Mouse (Mus musculus) urinary bladder, adult 2 months (tissue): ENCODE measurements around the gene Ush1c. TPM values are rescaled to one million over a fixed set of nuclear protein-coding genes. Genes with fewer than 3 reads are reported as not detected.

Source experiments
- DNase-seq: peaks from one replicate; pipeline ENCODE4 v3.0.0; 2022; ENCODE audit warnings: low spot score
- polyA plus RNA-seq: library from polyadenylated mRNA; depleted of rRNA; stranded (reverse); fragments of >200 nt; gene quantifications from 2 replicates; pipeline ENCODE4 v1.2.3, GENCODE M21; 2012; rRNA removed

Ush1c gene
- polyA plus RNA-seq: not detected in 2 replicates

DNA sequence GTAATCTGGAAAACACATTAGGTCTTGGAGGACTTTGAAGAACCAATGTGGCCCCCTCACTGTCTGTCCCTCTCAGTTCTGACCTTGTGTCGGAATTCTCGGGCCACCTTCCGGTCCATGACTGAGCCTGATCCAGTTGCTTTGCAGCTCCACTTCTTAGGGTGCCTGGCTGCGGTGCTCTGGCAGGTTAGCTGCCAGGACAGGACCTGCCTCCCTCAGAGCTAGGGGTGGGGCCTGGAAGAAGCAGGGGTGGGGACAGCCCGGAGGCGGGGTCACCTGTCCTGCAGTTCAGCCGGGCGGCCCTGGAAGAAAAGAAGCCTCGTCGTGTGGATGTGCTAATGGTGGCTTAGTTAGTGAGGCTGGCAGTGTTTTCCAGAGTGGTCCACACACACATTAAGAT lies at the start of gene Ush1c:
Gene Ush1c (minus strand): TSS at position 158 of the 400 bp plus-strand sequence.
- DNase-seq: no peak

GRCm38 (mm10) chr7:46287051-46287450 lies 48.7 kb upstream of the Ush1c start:
- no peak for DNase-seq

GRCm38 (mm10) chr7:46286391-46286790 lies 48.1 kb upstream of the Ush1c start:
- DNase-seq: no peak

- DNase-seq: no peak
Measured at GRCm38 (mm10) chr7:46285161-46285839, 47.0 kb upstream of the Ush1c start.

GRCm38 (mm10) chr7:46283681-46284080 lies 45.4 kb upstream of the Ush1c start:
- no peak for DNase-seq

DNA sequence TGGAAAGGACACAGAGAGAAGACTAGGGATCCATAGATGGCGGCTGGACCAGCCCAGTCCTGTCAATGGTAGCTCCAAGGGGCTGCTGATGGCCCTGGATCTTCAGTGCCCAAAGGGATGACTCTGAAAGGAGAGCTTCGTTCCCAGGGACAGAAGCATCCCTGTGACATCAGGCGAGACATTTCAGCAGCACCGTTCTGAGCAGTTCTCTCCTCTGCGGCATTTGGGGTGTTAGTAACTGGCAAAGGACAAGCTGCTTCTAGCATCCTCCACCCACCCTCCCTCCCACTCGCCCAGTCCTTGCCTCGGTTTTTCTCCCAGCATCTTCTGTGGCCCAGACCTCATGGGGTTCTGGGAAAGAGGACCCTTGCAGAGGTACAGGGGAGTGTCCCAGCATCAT lies 44.0 kb upstream of the Ush1c start:
- DNase-seq: no peak

GRCm38 (mm10) chr7:46280896-46281295 lies 42.6 kb upstream of the Ush1c start:
- DNase-seq: no peak

GRCm38 (mm10) chr7:46279946-46280345 lies 41.6 kb upstream of the Ush1c start:
- DNase-seq: no peak

- no peak for DNase-seq
Measured at GRCm38 (mm10) chr7:46276156-46276555, 37.9 kb upstream of the Ush1c start.

DNA sequence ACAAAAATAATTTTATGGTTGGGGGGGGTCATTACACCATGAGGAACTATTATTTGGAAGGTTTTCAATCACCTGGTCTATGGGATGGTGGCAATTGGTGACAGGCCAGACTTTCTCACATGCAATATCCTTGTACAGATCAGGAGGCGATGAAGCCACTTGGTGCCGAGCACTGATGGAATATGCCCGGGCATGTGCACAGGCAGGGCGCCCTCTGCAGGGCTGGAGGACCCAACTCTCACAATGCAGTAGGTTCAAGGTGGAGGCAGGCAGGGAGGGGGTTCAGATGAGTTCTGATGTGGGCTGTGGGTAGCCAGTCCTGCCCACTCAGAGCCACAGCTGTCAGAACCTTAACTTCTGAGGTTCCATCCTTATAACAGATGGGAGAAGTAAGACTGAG lies 13.5 kb upstream of the Ush1c start:
- no peak for DNase-seq

DNA sequence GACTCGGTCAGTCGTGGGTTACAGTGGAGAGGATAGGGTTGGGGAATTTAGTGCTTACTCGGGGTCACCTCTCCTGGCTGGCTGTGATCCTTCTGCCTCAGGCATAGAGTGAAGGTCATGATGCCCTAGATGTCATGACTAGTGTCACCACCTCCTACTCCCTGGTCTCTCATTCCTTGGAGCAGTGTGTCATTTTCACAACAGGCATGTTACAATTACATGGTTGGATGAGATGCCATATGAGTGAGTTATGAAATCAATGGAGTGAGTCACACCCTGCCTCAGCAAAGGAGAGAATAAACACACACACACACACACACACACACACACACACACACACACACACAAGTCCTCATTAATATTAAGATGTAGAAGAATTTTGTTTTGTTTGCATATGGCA lies 9.3 kb upstream of the Ush1c start:
- no peak for DNase-seq

DNA sequence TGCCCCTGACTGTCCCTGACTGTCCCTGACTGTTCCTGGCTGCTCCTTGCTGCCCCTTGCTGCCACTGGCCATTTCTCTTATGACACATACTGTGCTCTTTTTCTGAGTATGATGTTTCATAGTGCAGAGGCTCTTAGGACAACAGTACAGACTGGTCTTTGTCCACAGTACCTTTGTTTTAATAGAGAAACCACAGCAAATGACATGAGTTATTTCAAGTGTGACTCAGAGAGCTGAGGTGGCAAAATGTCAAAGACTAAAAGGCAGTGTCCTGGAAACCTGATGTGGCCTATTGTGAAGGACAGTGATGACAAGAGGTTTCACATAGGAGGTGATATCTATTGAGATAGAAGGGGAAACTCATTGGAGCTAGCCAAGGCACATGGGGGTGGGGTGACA lies 8.6 kb upstream of the Ush1c start:
- no peak for DNase-seq

GRCm38 (mm10) chr7:46240696-46241095 lies 2.4 kb upstream of the Ush1c start, which contains the start of gene Otog:
Gene Otog (plus strand): TSS chr7:46240987.
- DNase-seq: no peak

GRCm38 (mm10) chr7:46240091-46240490 lies 1.8 kb upstream of the Ush1c start:
- no peak for DNase-seq

DNA sequence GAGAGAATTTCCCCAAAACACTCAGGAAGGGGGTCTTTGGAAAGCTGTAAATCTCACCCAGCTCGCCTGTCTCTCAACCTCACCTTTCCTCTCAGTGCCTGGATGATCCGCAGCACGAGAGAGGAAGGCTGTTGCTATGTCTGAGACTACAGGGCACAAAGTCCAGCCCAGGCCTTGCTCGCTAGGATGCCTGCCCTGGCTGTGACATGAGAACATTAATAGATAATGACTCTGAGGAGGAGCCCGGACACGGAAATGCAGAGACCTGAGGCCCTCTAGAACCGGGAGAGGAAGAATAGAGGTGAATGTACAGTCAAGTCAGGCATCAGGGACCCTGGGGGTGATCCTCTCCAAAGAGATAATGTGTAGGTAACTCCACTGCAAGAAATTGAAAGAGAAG lies 1.1 kb downstream of the Ush1c start:
- DNase-seq: no peak

DNA sequence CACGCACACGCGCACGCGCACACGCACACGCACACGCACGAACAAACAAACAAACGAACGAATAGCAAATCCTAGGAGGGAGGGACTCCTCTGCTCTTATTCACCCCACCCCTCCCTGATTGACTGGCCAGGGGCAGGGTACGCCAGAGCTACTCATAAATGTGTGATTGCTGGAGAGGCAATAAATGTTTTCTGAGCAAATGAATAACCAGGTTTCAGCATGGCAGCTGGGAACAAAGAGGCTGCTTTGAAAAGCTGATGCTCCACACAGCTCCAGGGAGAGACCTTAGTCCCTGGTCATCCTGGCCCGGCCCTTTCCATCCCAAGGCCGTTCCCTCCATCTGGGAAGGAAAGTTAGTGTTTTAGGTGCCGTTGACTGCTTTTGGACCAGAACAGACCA lies 1.9 kb downstream of the Ush1c start:
- DNase-seq: no peak

GRCm38 (mm10) chr7:46235948-46236347 lies 2.4 kb downstream of the Ush1c start:
- no peak for DNase-seq

GRCm38 (mm10) chr7:46226936-46227335 lies 11.4 kb downstream of the Ush1c start:
- no peak for DNase-seq

- peak; percentile 29 for DNase-seq
Measured at GRCm38 (mm10) chr7:46226253-46226652, 12.1 kb downstream of the Ush1c start.

GRCm38 (mm10) chr7:46220591-46221129 lies 17.6 kb downstream of the Ush1c start:
- no peak for DNase-seq

DNA sequence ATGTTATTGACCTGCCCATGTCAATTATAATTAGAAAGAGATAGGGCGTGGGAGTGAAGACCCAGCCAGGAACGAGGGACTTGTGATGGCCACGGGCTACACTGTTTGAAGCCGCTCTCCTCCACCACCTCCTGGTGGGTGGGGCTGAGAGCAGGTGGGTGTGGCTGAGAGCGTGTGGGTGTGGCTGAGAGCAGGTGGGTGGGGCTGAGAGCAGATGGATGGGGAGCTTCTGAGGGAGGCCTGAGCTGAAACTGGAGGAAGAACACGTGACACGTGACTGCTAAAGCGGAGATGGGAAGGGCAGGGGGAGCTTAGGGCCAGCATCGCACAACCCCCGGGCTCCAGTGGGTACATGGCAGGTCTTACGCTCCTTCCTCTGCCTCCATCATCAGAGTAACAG lies 19.9 kb downstream of the Ush1c start:
- no peak for DNase-seq

GRCm38 (mm10) chr7:46216481-46216880 lies 21.8 kb downstream of the Ush1c start:
- DNase-seq: no peak

DNA sequence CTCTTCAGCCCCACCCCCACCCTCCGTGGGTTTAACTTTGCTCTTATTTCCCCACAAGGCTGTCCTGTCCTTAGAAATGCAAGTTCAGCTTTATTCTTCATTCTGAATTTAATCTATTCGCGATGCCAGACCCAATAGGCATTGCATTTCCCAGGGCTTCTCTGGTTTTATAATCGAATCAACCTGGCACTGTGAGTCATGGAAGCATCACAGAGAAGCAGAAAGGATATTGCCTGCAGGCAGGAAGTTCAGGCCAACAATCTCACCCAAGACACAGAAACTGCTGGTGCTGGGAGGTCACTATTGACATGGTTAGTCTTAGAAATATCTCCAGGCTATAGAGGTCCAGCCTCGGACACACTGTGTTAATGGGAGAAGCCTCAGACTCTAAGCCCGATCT lies 28.0 kb downstream of the Ush1c start:
- DNase-seq: no peak

DNA sequence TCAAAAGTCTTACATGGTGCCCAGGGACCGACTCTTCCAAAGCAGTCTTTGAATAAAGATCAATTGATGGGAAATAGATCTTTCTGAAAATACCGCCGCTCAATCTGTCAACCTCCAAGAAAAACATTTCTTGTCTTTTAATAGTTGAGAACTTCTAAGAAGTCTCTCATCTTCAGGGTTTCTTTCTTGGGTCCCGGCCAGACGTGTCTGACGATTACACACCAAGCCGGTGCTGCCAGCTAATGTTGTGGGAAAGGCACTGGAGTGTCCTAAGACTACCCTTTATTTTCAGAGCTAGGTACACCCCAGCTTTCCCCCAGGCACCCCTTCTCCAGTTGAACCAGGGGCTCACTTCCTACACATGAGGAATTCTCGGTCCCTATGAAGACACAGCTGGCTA lies 30.2 kb downstream of the Ush1c start:
- no peak for DNase-seq
